Mouse (Mus musculus): Measurements from ENCODE around the gene Krt82. TPM values are rescaled to one million over a fixed set of nuclear protein-coding genes. Genes with fewer than 3 reads are reported as not detected.
"Not testable (repeated sequence)": the region's sequence is repeated elsewhere in the genome, so short reads cannot be mapped to it uniquely, and the experiment has no call there.

Gene Krt82
- polyA plus RNA-seq, 1 experiment from 2014 or later = not detected

DNA sequence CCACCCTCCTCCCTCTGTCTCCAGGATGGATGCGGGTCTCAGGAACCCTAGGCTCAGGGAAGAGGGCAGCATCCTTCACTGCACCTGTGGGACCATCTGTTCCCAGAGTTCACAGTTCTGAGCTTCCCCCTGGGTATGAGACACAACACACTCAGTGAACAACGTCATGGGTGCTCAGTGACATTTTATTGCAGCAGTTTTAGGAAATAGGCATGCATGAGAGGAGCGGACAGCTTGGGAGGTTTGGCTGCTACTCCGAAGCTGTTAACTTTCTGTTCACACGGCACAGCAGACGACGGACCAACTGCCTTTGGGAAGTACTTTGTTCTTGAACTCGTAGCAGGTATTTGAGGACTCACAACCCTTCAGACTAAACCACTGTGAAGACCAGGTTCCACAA is 1.7 kb upstream of the Krt82 start:
- Histone ChIP-seq H3K4me2 (replicated peaks) (no peak overlapping the region), H3K27me3 (no peaks in the 10 kb centered on the region), H3K9me3 (no peaks in the 10 kb centered on the region), H3K4me1 (peaks cover 8% of the 10 kb centered on the region; the same call in 1 of the 2 replicates), H3K27ac (replicated peaks) (no peak overlapping the region), H3K9ac (replicated peaks) (no peak overlapping the region), H3K4me3 (no peak overlapping the region), H3K36me3 (no peaks in the 10 kb centered on the region)
- ATAC-seq (replicated peaks) = no peak
- 79% methylated on average over 8 of the region's 8 CpGs for WGBS

DNA sequence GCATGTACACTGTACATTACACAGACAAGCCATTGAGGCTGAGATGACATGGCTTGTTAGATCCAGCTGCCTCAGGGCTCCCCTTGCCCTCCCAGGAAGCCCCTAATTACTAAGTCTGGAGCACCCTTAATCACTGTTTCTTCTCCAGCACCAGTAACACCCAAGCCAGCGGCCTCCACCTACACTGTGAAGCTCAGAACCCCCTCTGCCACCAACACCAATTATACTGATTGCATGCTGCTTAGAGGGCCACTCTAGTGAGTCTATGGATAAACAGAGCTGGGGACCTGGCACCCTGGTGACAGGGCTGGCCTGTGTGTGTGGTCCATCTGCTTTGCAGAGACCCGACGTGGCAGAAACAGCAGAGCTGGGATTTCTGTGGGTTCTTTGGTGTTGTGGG is 6.0 kb downstream of the Krt82 start:
- WGBS = 38% methylated on average over 3 of the region's 3 CpGs
- Histone ChIP-seq H3K9me3 (no peaks in the 10 kb centered on the region), H3K4me3 (no peak overlapping the region), H3K4me2 (replicated peaks) (no peak overlapping the region), H3K4me1 (no peaks in the 10 kb centered on the region), H3K27ac (replicated peaks) (no peak overlapping the region), H3K27me3 (no peaks in the 10 kb centered on the region), H3K9ac (replicated peaks) (no peak overlapping the region), H3K36me3 (no peaks in the 10 kb centered on the region)
- no peak for ATAC-seq (replicated peaks)

DNA sequence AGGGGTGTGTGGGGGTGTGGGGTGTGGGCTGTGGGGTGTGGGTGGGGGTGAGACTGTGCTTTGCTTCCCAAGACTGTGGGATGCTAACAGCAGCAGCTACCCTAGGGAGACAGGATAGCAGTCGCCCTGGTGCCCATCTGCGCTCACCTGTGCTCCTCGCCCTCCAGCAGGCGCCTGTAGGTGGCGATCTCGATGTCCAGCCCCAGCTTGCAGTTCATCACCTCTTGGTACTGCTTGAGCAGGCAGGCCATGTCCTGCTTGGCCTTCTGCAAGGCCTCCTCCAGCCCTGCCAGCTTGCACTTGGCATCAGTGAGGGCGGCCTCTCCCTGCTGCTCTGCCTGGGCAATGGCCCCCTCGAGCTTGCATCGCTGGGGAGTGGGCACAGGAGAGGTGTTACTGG is 7.9 kb downstream of the Krt82 start:
- Histone ChIP-seq H3K4me3 (no peak overlapping the region), H3K9me3 (no peaks in the 10 kb centered on the region), H3K27ac (replicated peaks) (no peak overlapping the region), H3K4me1 (no peaks in the 10 kb centered on the region), H3K4me2 (replicated peaks) (no peak overlapping the region), H3K27me3 (no peaks in the 10 kb centered on the region), H3K9ac (replicated peaks) (no peak overlapping the region), H3K36me3 (no peaks in the 10 kb centered on the region)
- ATAC-seq (replicated peaks) = no peak
- 53% methylated on average over 9 of the region's 9 CpGs for WGBS

DNA sequence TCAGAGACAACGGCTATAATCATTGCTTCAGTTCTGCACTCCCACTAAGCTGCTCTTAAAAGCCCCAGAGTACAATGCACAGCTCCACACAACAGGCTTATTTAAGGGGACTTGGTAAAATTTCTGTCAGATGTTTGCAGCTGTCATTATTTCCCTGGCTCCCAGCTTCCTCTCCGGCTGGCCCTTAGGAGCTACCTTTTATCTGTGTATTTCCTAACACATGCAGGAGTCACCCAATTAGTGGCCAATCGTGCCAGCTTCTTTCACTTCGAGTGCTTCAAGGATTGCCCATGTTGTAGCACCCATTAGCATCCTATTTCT is 11.9 kb downstream of the Krt82 start:
- no peak overlapping the region for H3K9ac ChIP-seq (replicated peaks)
- no peaks in the 10 kb centered on the region for H3K4me1 ChIP-seq
- H3K27me3 ChIP-seq = no peaks in the 10 kb centered on the region
- no peak overlapping the region for H3K4me2 ChIP-seq (replicated peaks)
- 33% methylated on average over 4 of the region's 4 CpGs for WGBS
- no peak for ATAC-seq (replicated peaks)
- H3K9me3 ChIP-seq = no peaks in the 10 kb centered on the region
- no peak overlapping the region for H3K27ac ChIP-seq (replicated peaks)
- no peak overlapping the region for H3K4me3 ChIP-seq
- H3K36me3 ChIP-seq = no peaks in the 10 kb centered on the region

DNA sequence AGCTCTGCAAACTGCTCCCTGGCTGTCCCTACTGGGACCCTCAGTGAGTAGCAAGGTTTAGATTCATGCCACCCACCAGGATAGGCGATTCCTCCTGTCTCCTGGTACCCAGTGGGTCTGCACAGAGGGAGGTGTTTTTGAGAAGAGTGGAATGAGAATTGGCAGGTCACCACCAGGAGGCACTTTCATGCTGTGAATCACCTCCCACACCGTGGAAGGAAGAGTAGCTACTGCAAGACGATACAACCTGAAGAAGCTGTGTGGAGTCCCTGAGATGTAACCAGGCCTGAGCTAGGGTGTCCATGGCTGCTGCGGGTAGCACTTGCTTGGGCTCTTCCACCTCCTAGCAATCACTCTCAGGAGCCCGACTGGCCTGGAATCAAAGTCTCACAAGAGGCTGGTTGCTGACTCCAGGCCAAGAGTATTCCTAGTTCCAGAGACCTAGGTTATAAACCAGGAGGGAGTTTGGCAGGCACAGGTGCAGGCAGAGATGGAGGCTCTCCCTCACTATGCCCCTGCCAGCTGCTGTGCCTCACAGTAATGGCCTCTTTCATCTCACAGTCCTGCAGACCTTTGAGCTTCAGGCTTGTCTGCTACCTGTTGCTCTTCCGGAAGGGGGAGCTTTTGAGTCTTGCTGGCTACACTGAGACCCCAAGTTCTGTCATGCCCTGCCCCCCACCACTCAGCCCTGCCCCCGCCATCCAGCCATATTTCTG is 12.4 kb downstream of the Krt82 start:
- no peak for ATAC-seq (replicated peaks)
- H3K27ac ChIP-seq (replicated peaks) = no peak overlapping the region
- H3K9me3 ChIP-seq = no peaks in the 10 kb centered on the region
- H3K4me3 ChIP-seq = no peak overlapping the region
- no peak overlapping the region for H3K9ac ChIP-seq (replicated peaks)
- 41% methylated on average over 7 of the region's 7 CpGs for WGBS
- H3K4me2 ChIP-seq (replicated peaks) = no peak overlapping the region
- H3K4me1 ChIP-seq = no peaks in the 10 kb centered on the region
- no peaks in the 10 kb centered on the region for H3K36me3 ChIP-seq
- no peaks in the 10 kb centered on the region for H3K27me3 ChIP-seq

DNA sequence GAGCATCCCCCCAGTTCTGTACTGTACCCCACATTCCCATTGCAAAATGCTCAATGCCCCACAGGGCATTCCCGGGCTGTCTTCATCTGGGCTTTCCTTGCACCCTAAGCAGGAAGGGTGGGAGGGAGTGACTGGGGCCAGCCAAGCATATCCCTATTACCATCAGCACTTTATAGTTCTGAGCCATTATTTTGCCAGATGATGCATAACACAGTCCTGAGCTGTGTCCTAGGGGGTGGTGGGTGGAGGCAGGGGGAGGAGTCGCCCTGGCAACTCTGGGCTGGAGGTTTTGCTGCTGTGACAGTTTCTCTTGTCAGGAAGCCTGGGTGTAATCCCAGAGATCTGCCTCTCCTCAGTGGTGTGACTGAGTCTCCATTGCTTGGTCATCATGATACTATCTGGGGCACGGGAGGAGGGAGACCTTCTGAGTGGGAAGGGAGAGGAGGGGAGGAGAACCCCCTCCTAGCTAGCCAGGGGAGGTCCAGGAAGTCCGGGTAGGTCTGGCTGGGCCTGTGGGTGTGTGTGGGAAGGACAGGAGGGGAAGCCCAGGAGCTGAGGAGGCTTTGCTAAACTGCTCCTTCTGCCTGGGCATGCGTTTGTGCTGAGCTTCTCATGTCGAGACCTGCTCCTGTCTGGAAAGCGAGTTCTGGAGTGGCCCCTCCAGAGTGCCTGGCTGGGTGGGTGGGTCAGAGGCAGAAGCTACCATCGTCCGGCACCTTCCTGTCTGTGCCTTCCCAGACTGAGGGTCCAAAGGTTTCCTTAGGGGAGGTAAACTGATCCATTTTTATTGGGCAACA is 14.2 kb downstream of the Krt82 start:
- no peak overlapping the region for H3K4me3 ChIP-seq
- H3K36me3 ChIP-seq = no peaks in the 10 kb centered on the region
- H3K27ac ChIP-seq (replicated peaks) = no peak overlapping the region
- no peak overlapping the region for H3K9ac ChIP-seq (replicated peaks)
- WGBS = 76% methylated on average over 9 of the region's 9 CpGs
- no peak for ATAC-seq (replicated peaks)
- no peaks in the 10 kb centered on the region for H3K9me3 ChIP-seq
- H3K4me2 ChIP-seq (replicated peaks) = no peak overlapping the region
- H3K27me3 ChIP-seq = no peaks in the 10 kb centered on the region
- H3K4me1 ChIP-seq = no peaks in the 10 kb centered on the region

DNA sequence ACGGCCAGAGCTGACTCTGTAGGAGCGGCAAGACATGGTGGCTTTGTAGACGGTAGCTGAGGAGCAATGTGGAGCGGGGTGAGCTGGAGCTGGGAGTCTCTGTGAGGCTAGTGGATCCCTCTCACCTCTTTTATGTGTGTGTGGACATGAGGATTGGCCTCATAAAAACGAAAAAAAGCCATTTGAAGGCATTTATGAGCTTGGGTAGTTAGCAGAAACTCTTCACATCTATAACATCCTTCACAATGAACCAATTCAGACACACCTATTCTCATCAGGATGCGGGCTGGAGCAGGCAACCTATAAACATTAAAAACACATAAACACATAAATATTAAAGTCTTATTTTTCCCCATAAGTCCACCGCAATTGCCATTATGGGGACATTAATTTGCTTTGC is 17.7 kb downstream of the Krt82 start, which contains the start of gene Krt84:
TSS of gene Krt84 (minus strand) at position 101 of the 400 bp plus-strand sequence.
- Histone ChIP-seq H3K4me3 (no peak within 1 kb of the TSS), H3K36me3 (no peaks in the 10 kb centered on the region), H3K4me1 (no peaks in the 10 kb centered on the region), H3K27ac (replicated peaks) (no peak within 1 kb of the TSS), H3K27me3 (no peaks in the 10 kb centered on the region), H3K9ac (replicated peaks) (no peak within 1 kb of the TSS), H3K4me2 (replicated peaks) (no peak within 1 kb of the TSS), H3K9me3 (no peaks in the 10 kb centered on the region)
- WGBS = 86% methylated on average over 7 of the region's 7 CpGs
- ATAC-seq (replicated peaks) = no peak

DNA sequence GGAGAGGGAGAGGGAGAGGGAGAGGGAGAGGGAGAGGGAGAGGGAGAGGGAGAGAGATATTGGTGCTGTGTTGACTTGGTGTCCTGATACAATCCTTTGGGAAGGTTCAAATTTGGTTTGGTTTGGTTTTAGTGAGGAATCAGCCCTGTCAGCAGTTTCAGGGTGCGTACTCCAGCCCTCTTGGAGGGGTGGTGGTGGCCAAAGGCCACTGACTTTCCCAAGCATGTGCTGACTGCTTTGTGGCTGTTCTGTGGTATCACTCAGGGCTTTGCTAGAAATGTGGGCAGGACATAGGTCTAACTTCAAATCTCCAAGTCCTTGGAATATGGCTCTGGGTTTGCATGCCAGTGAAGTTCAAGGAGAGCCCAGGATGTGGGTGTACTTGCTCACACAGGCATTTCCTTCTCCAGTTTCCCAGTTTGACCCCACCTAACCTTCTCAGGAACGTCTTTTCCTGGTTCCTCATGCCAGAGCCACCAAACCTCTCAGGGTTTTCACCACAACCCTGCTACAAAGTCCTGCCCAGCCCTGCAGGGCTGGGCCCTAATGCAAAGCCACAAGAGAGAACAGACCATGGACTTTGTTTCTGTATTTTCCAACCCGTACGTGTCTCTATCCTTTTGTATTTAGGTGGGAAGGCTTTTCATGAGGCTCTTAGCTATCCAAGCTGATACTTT is 27.8 kb downstream of the Krt82 start:
- no peak overlapping the region for H3K4me3 ChIP-seq
- no peak for ATAC-seq (replicated peaks)
- H3K36me3 ChIP-seq = no peaks in the 10 kb centered on the region
- H3K27me3 ChIP-seq = no peaks in the 10 kb centered on the region
- H3K9me3 ChIP-seq = no peaks in the 10 kb centered on the region
- WGBS = 77% methylated on average over 4 of the region's 4 CpGs
- H3K4me1 ChIP-seq = no peaks in the 10 kb centered on the region
- H3K9ac ChIP-seq (replicated peaks) = no peak overlapping the region
- no peak overlapping the region for H3K4me2 ChIP-seq (replicated peaks)
- H3K27ac ChIP-seq (replicated peaks) = no peak overlapping the region

DNA sequence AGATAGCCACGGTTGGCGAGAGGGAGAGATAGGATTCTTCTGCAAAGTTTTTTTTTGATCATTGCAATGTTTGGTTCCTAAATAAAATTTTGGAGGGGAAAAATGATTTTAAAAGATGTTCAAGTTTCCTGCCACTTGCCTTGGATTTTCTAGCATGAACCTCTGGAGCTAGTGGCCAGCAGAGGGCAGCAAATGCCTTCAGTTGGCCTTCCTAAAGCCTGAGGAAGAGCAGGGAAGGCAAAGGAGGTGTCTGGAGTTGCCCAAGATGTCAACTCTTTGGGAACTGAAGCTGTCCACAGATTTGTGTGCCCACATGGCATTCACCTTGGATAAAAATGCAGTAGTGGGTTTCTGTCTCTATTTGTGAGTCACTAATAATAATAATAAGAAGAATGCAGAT is 30.7 kb downstream of the Krt82 start:
- H3K4me2 ChIP-seq (replicated peaks) = no peak overlapping the region
- WGBS = 15% methylated on average over 2 of the region's 2 CpGs

DNA sequence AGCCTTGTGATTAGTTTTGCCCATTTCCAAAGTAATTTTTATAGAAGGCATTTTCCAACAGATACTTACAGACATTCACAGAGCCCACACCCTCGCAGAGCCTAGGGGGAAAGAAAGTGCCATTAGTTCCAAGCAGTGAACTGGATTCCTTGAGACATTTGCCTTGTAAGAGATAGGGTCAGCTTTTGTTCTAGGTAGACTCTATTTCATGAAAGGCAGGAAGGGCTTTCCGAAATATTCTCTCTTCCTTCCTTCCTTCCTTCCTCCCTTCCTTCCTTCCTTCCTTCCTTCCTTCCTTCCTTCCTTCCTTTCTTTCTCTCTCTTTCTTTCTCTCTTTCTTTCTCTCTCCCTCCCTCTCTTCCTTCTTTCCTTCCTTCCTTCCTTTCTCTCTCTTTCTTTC is 33.3 kb downstream of the Krt82 start, which contains the start of gene Gm49425:
TSS of gene Gm49425 (minus strand) at position 101 of the 400 bp plus-strand sequence.
- not testable (repeated sequence) for H3K9ac ChIP-seq (replicated peaks); H3K4me3 ChIP-seq; H3K4me2 ChIP-seq (replicated peaks); H3K27me3 ChIP-seq; H3K9me3 ChIP-seq; H3K36me3 ChIP-seq; ATAC-seq (replicated peaks); H3K4me1 ChIP-seq; H3K27ac ChIP-seq (replicated peaks)
- 72% methylated on average over 2 of the region's 2 CpGs for WGBS

More for the DNA sequence above, 30.7 kb downstream of the Krt82 start:
- Histone ChIP-seq H3K36me3 (no peaks in the 10 kb centered on the region), H3K9ac (replicated peaks) (no peak overlapping the region), H3K9me3 (no peaks in the 10 kb centered on the region), H3K27me3 (no peaks in the 10 kb centered on the region), H3K4me1 (no peaks in the 10 kb centered on the region), H3K4me3 (no peak overlapping the region), H3K27ac (replicated peaks) (no peak overlapping the region)
- no peak for ATAC-seq (replicated peaks)

DNA sequence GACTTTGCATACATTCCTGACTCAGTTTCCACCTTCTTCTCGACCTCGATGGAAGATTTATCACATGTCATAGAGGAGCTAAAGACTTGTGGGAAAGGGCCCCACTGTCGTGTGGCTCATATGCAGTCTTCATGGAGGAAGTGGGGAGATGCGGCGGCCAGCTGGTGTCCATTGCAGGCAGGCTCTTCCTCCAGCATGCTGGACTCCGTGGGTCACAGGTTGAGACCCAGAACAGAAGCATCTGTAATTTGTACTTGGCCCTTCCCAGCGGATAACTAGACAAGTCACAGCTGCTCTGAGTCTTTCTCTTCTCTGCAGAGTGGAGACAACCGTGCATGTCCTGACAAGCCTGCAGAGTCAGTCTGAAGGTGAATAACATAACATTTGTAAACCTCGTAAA is 42.2 kb downstream of the Krt82 start:
- Histone ChIP-seq H3K4me3 (no peak overlapping the region), H3K27me3 (no peaks in the 10 kb centered on the region), H3K4me1 (no peaks in the 10 kb centered on the region), H3K9me3 (no peaks in the 10 kb centered on the region), H3K36me3 (no peaks in the 10 kb centered on the region), H3K9ac (replicated peaks) (no peak overlapping the region), H3K4me2 (replicated peaks) (no peak overlapping the region), H3K27ac (replicated peaks) (no peak overlapping the region)
- 88% methylated on average over 9 of the region's 9 CpGs for WGBS
- no peak for ATAC-seq (replicated peaks)

Measured in forebrain, embryonic 15.5 days (tissue).